Mouse (Mus musculus) monocyte, adult 2 months (primary cell): Measurements from ENCODE around the gene Gm7970.
"Not testable (repeated sequence)": the region's sequence is repeated elsewhere in the genome, so short reads cannot be mapped to it uniquely, and the experiment has no call there.

Experiments used
- DNase-seq, 2 experiments: peaks; one replicate each; pipeline ENCODE4 v3.0.0; 2022; ENCODE audit warnings: low spot score in 2 of 2, low read depth in 1 of 2

The Gm7970 gene

DNA sequence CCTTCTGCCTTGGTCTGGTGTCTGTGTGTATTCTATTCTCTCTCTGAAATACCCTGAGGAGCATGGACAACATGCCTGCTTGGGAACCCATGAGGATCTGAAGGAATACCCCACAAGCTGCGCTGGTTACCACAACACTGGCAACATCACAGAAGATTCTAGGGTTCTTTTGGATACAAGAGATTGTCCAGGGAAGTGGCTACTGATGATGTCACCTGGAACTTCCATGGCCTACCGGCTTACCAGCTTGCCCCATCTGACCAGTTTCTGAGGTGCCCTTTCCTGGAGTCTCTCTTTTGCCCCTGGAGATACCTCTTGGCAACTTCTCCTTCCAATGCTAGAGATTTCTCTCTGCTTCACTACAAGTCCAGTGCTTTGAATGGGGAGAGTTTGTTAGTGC, at the start of gene Gm7970:
TSS of gene Gm7970 (minus strand) at position 101 of the 400 bp plus-strand sequence.
- not testable (repeated sequence) for DNase-seq

DNA sequence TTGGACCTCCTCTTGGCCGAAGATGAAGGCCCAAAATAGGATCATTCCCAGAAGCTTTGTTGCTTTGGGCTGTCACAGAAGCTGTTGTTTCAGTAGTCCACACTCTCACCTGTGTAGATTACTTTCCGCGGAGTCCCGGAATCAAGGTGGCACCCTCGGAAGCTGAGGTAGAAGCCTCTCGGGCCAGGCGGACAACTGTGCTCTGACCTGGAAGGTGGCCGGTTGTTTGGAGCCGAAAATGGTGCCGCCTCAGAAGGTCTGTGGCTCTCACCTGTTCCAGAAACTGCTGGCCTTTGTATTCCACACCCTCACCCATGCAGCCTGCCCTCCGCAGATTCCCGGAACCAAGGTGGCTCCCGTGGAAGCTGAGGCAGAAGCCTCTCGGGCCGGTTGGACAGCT, 45.6 kb upstream of the Gm7970 start:
- DNase-seq: not testable (repeated sequence)

DNA sequence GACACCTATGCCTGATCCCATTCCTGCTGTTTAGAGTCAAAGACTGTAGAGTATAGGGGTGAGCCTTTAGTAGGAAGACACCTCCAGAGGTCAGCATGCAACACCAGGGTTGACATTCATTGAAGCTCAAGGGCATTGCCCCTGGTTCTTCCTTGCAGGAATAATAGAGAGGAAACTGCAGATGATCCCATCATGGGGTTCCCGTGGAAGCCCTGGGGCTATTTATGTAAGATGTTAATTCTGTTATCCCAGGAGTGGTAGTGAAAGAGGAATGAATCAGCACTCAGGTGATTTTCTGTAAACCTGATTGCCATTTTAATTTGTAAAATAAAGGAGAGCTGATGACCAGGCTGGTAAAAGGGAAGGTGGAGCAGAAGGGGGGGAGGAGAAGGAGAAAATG, 31.0 kb upstream of the Gm7970 start:
- DNase-seq: not testable (repeated sequence)

DNA sequence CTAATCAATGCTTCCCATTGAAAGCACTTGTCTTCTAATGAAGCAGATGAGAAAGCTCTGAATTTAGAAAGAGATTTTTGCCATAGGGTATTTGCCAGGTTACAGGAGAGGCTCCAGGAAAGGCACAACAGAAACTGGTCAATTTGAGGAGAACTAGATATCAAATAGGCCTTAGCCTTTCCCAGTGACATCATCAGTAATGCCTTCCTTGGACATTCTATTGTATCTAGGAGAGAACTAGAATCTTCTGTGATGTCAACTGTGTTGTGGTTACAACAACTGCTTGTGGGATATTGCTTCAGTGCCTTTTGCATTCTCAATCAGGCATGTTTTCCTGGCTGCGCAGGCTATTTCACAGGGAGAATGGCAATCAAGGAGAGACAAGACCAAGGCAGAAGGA, 17.5 kb upstream of the Gm7970 start, which contains the start of gene 1700049E17Rik2:
TSS of gene 1700049E17Rik2 (plus strand) at position 301 of the 400 bp plus-strand sequence.
- DNase-seq: not testable (repeated sequence)

DNA sequence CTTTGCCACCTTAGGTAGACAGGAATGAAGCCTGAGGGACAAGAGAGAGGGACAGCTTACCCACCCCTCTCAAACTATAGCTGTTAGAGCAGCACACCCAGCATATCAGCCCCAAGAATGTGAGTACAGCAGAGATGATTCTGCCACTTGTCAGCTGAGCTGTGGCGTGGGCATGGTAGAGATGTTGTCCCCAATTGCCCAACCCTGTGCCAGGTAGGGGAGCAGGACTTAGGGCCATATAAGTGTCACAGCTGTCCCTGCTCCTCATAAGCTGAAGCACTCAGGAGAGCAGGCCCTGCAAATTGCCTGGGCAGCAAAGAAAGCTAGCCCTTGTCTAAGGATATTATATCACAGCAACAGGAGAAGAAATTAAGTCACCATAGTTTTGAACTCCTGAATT, 30.7 kb downstream of the Gm7970 start:
- DNase-seq: not testable (repeated sequence)

DNA sequence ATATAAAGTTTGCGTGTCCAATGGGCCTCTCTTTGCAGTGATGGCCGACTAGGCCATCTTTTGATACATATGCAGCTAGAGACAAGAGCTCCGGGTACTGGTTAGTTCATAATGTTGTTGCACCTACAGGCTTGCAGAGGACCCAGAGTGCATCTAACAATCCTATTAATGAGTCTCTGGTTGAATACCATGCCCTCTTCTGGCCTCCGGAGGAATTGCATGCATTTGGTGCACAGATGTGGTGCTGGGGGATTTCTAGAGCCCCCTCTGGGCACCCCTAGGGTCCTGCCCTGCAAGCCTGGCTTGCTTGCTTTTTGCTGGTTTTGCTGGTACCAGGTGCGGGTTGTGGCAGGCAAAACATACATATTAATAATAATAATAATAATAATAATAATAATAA, 34.7 kb downstream of the Gm7970 start:
- DNase-seq: not testable (repeated sequence)
